Mouse (Mus musculus): ENCODE measurements around the gene Gm13089. TPM values are rescaled to one million over a fixed set of nuclear protein-coding genes. Genes with fewer than 3 reads are reported as not detected.

Gm13089 gene
- polyA plus RNA-seq (2017; shearing (Covaris generic)), result 0.28 TPM

GRCm38 (mm10) chr4:143702611-143703010, at the start of gene Gm13089:
Gene Gm13089 (minus strand): TSS chr4:143702711.

GRCm38 (mm10) chr4:143719155-143719554, 16.6 kb upstream of the Gm13089 start, which contains the start of gene Gm13078:
Gene Gm13078 (plus strand): TSS chr4:143719455.

GRCm38 (mm10) chr4:143657146-143657545, 45.4 kb downstream of the Gm13089 start, which contains the start of gene Gm13088:
Gene Gm13088 (minus strand): TSS chr4:143657246.

Other genes with a start within 250 kb of the Gm13089 start
- not detected for gene Gm13043, start 191.4 kb downstream of the Gm13089 start, polyA plus RNA-seq (2017; shearing (Covaris generic))
- not detected for gene Gm13040, start 166.8 kb downstream of the Gm13089 start, polyA plus RNA-seq (2017; shearing (Covaris generic))
- 0.27 TPM for gene BC080695, start 151.0 kb downstream of the Gm13089 start, polyA plus RNA-seq (2017; shearing (Covaris generic))
- gene Gm13057, start 151.0 kb downstream of the Gm13089 start, polyA plus RNA-seq (2017; shearing (Covaris generic)), result not detected
- not detected for gene Gm13083, start 87.7 kb downstream of the Gm13089 start, polyA plus RNA-seq (2017; shearing (Covaris generic))
- gene Gm13088, start 45.5 kb downstream of the Gm13089 start, polyA plus RNA-seq (2017; shearing (Covaris generic)), result not detected
- gene Gm13078, start 16.7 kb upstream of the Gm13089 start, polyA plus RNA-seq (2017; shearing (Covaris generic)), result 0.41 TPM
- gene Gm13023, start 86.6 kb upstream of the Gm13089 start, polyA plus RNA-seq (2017; shearing (Covaris generic)), result not detected
- not detected for gene Gm13084, start 113.4 kb upstream of the Gm13089 start, polyA plus RNA-seq (2017; shearing (Covaris generic))
- gene Gm13103, start 143.8 kb upstream of the Gm13089 start, polyA plus RNA-seq (2017; shearing (Covaris generic)), result not detected
- gene Pramef6, start 197.7 kb upstream of the Gm13089 start, polyA plus RNA-seq (2017; shearing (Covaris generic)), result not detected
- not detected for gene Pramef25, start 248.3 kb upstream of the Gm13089 start, polyA plus RNA-seq (2017; shearing (Covaris generic))